Mouse (Mus musculus) spleen, adult 2 months (tissue): ENCODE data around the gene Slc30a1. TPM values are rescaled to one million over a fixed set of nuclear protein-coding genes. Genes with fewer than 3 reads are reported as not detected.

Experiments
- DNase-seq, 2 experiments: peaks; one replicate each; pipeline versions ENCODE4 v3.0.0 to v3.0.0-alpha.2; 2012 to 2021; ENCODE audit warnings: low spot score in 2 of 2, low read depth in 1 of 2
- H3K27ac ChIP-seq: fragments of 200-500 bp; 2 replicates; pipeline ENCODE4 v1.5.1; 2012; ENCODE audit warnings: low read length, inconsistent platforms; ENCODE audit not compliant: insufficient read depth
- H3K27me3 ChIP-seq: fragments of 200-500 bp; 2 replicates; pipeline ENCODE4 v1.6.1; 2012; ENCODE audit warnings: mild to moderate bottlenecking, moderate library complexity, low read length, inconsistent platforms; ENCODE audit not compliant: control insufficient read depth, insufficient read depth
- H3K36me3 ChIP-seq: fragments of 200-500 bp; 2 replicates; pipeline ENCODE4 v1.6.1; 2012; ENCODE audit warnings: mild to moderate bottlenecking, low read length, inconsistent platforms; ENCODE audit not compliant: control insufficient read depth, insufficient read depth
- H3K4me1 ChIP-seq: fragments of 200-500 bp; 2 replicates; pipeline ENCODE4 v1.6.1; 2011; ENCODE audit warnings: inconsistent platforms; ENCODE audit not compliant: control insufficient read depth, insufficient read depth, insufficient read length
- H3K4me3 ChIP-seq: fragments of 200-500 bp; 2 replicates; pipeline ENCODE4 v1.5.1; 2011; ENCODE audit warnings: mild to moderate bottlenecking, inconsistent platforms; ENCODE audit not compliant: insufficient read depth, insufficient read length; ENCODE audit errors: extremely low read depth
- CTCF ChIP-seq: fragments of 200-500 bp; IDR thresholded peaks from 2 replicates; pipeline ENCODE4 v1.5.1; 2011; ENCODE audit warnings: mild to moderate bottlenecking, inconsistent platforms; ENCODE audit not compliant: insufficient read depth, insufficient read length, insufficient replicate concordance; ENCODE audit errors: extremely low read depth
- POLR2A ChIP-seq: fragments of 200-500 bp; IDR thresholded peaks from 2 replicates; pipeline ENCODE4 v1.6.1; 2011; ENCODE audit warnings: low read depth, low read length, inconsistent platforms
- WGBS: fragments of 180-500 bp; shearing (Covaris S2); methylation state at CpG from one replicate; pipeline ENCODE4 v1.1.7; 2018; 5-methylcytosine and 5-hydroxymethylcytosine counted together
- polyA plus RNA-seq: library from polyadenylated mRNA; depleted of rRNA; stranded (reverse); fragments of >200 nt; gene quantifications from 2 replicates; pipeline ENCODE4 v1.2.3, GENCODE M21; 2012

The Slc30a1 gene
- polyA plus RNA-seq, 1 experiment, result 8.9 TPM

DNA sequence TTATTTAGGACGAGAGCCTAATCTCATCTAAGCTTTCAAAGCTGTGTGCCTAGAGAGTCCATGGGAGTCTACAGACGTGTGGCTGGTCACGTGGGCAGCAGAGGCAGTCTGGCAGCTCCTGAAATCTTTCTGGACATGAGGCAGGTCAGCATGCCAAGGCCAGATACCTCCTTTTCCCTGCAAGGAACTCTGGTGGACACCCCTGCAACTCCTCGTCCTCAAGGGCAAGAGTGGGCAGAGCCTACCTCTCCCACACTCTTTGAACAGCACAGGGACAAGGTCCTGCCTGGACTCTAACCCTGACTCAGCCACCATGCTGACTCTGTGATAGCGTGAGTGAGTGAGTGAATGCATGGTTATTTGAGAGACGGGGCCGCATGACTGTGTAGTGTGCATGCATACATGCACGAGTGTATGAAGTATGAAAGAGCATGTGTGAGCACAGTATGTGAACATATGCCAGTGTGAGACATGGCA, 42.0 kb upstream of the Slc30a1 start:
- H3K4me1 ChIP-seq, result no peaks in the 10 kb centered on the region
- H3K36me3 ChIP-seq, result no peaks in the 10 kb centered on the region
- TF ChIP-seq POLR2A (no peak), CTCF (no peak)
- H3K27ac ChIP-seq, result no peak overlapping the region
- H3K27me3 ChIP-seq, result no peaks in the 10 kb centered on the region
- DNase-seq, result no peak
- no peak overlapping the region for H3K4me3 ChIP-seq
- WGBS, result 90% methylated on average over 8 of the region's 8 CpGs

- Histone ChIP-seq H3K27me3 (no peaks in the 10 kb centered on the region), H3K27ac (no peak overlapping the region), H3K4me3 (no peak overlapping the region), H3K36me3 (no peaks in the 10 kb centered on the region), H3K4me1 (no peaks in the 10 kb centered on the region; the same call in 1 of the 2 replicates)
- TF ChIP-seq CTCF, result no peak
- no peak for TF ChIP-seq POLR2A
- 61% methylated on average over 6 of the region's 6 CpGs for WGBS
- DNase-seq, result no peak
Measured at GRCm38 (mm10) chr1:191872076-191872710, 34.4 kb upstream of the Slc30a1 start.

- DNase-seq, result no peak
- 80% methylated on average over 7 of the region's 7 CpGs for WGBS
- no peak overlapping the region for H3K4me3 ChIP-seq
Measured at GRCm38 (mm10) chr1:191875006-191875405, 31.6 kb upstream of the Slc30a1 start.

GRCm38 (mm10) chr1:191875683-191876305, 30.8 kb upstream of the Slc30a1 start:
- TF ChIP-seq CTCF, result no peak
- no peak for TF ChIP-seq POLR2A
- Histone ChIP-seq H3K4me3 (no peak overlapping the region), H3K27me3 (no peaks in the 10 kb centered on the region), H3K36me3 (no peaks in the 10 kb centered on the region), H3K27ac (no peak overlapping the region), H3K4me1 (no peaks in the 10 kb centered on the region; the same call in 1 of the 2 replicates)
- DNase-seq, result peak in 1 of 2 experiments; percentile 9
- 33% methylated on average over 9 of the region's 9 CpGs for WGBS

More at GRCm38 (mm10) chr1:191875006-191875405, 31.6 kb upstream of the Slc30a1 start:
- Histone ChIP-seq H3K36me3 (no peaks in the 10 kb centered on the region), H3K4me1 (no peaks in the 10 kb centered on the region; the same call in 1 of the 2 replicates), H3K27ac (no peak overlapping the region), H3K27me3 (no peaks in the 10 kb centered on the region)
- no peak for TF ChIP-seq POLR2A
- no peak for TF ChIP-seq CTCF

DNA sequence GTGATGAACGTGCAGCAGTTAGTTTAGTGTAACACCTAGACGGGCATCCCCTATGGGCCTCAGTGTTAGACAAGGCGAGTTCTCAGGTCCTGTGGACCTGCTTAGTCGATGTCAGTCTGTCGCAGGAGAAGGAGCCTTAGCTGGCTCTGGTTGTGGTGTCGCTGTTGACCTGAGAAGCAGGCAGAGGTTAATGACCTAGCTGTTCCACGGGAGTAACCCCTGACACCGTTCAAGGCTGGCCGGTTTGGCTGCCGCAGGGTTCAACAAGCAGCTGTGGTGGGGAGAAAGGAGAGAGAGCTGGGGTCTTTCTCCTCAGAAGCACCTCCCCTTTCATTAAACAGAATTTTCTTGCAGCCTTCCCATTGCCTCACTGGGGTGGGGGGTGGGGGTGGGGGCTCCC, 28.9 kb upstream of the Slc30a1 start:
- Histone ChIP-seq H3K36me3 (no peaks in the 10 kb centered on the region), H3K4me1 (no peaks in the 10 kb centered on the region; the same call in 1 of the 2 replicates), H3K27ac (no peak overlapping the region), H3K4me3 (no peak overlapping the region), H3K27me3 (no peaks in the 10 kb centered on the region)
- DNase-seq, result no peak
- TF ChIP-seq CTCF (no peak), POLR2A (no peak)
- WGBS, result 87% methylated on average over 10 of the region's 10 CpGs

GRCm38 (mm10) chr1:191878518-191878921, 28.0 kb upstream of the Slc30a1 start:
- H3K36me3 ChIP-seq, result no peaks in the 10 kb centered on the region
- DNase-seq, result no peak
- WGBS, result 90% methylated on average over 4 of the region's 4 CpGs
- no peak for TF ChIP-seq CTCF
- TF ChIP-seq POLR2A, result no peak
- H3K27me3 ChIP-seq, result no peaks in the 10 kb centered on the region
- H3K4me1 ChIP-seq, result no peaks in the 10 kb centered on the region; the same call in 1 of the 2 replicates
- no peak overlapping the region for H3K4me3 ChIP-seq
- 0 out of 2 replicates have a peak overlapping the region, but pooled peaks have one; percentile 22 for H3K27ac ChIP-seq

GRCm38 (mm10) chr1:191880247-191880646, 26.3 kb upstream of the Slc30a1 start:
- no peak for TF ChIP-seq POLR2A
- no peak for TF ChIP-seq CTCF
- no peaks in the 10 kb centered on the region for H3K27me3 ChIP-seq
- no peak for DNase-seq
- H3K4me3 ChIP-seq, result no peak overlapping the region
- H3K27ac ChIP-seq, result no peak overlapping the region
- no peaks in the 10 kb centered on the region for H3K4me1 ChIP-seq
- 66% methylated on average over 3 of the region's 3 CpGs for WGBS
- H3K36me3 ChIP-seq, result no peaks in the 10 kb centered on the region
